Mouse (Mus musculus) E14TG2a.4 (cell line): ENCODE data around the gene Hsd3b2.

Experiments
- H3K27me3 ChIP-seq: 2 replicates; pipeline ENCODE4 v1.6.1; 2014; ENCODE audit warnings: low read length, control low read depth; ENCODE audit not compliant: insufficient read depth
- H3K36me3 ChIP-seq: 2 replicates; pipeline ENCODE4 v1.6.1; 2014; ENCODE audit warnings: low read length, control low read depth; ENCODE audit not compliant: insufficient read depth
- H3K4me1 ChIP-seq: replicated peaks from 2 replicates; pipeline ENCODE4 v1.6.1; 2014; ENCODE audit warnings: low read depth, low read length, control low read depth
- H3K4me3 ChIP-seq: replicated peaks from 2 replicates; pipeline ENCODE4 v1.5.1; 2014; ENCODE audit warnings: mild to moderate bottlenecking, low read length
- H3K9me3 ChIP-seq: 2 replicates; pipeline ENCODE4 v1.6.1; 2014; ENCODE audit warnings: low read length, control low read depth
- CTCF ChIP-seq: conservative IDR thresholded peaks from 2 replicates; pipeline ENCODE4 v1.5.1; 2014; ENCODE audit warnings: low read length
- NANOG ChIP-seq: IDR thresholded peaks from 2 replicates; pipeline ENCODE4 v1.6.1; 2014; ENCODE audit warnings: borderline replicate concordance, low read length, mixed read lengths
- POU5F1 ChIP-seq: IDR thresholded peaks from 2 replicates; pipeline ENCODE4 v1.6.1; 2014; ENCODE audit warnings: low read length, borderline replicate concordance

Gene Hsd3b2

GRCm38 (mm10) chr3:98682401-98682800, 41.9 kb downstream of the Hsd3b2 start:
- Histone ChIP-seq H3K4me1 (no peaks in the 10 kb centered on the region), H3K27me3 (no peaks in the 10 kb centered on the region), H3K36me3 (no peaks in the 10 kb centered on the region), H3K9me3 (no peaks in the 10 kb centered on the region), H3K4me3 (no peak overlapping the region)
- TF ChIP-seq CTCF (no peak), POU5F1 (no peak), NANOG (no peak)

GRCm38 (mm10) chr3:98680786-98681185, 43.6 kb downstream of the Hsd3b2 start:
- TF ChIP-seq NANOG, result no peak
- TF ChIP-seq POU5F1, result no peak
- no peak for TF ChIP-seq CTCF

More at GRCm38 (mm10) chr3:98680786-98681185, 43.6 kb downstream of the Hsd3b2 start:
- no peaks in the 10 kb centered on the region for H3K27me3 ChIP-seq
- no peaks in the 10 kb centered on the region for H3K36me3 ChIP-seq
- no peaks in the 10 kb centered on the region for H3K9me3 ChIP-seq
- H3K4me3 ChIP-seq, result no peak overlapping the region
- H3K4me1 ChIP-seq, result no peaks in the 10 kb centered on the region
